Mouse (Mus musculus) megakaryocyte, embryonic 14.5 days (primary cell): ENCODE results near the gene Tab1.

Experiments used
- FLI1 ChIP-seq: IDR thresholded peaks from 2 replicates; pipeline ENCODE4 v1.6.1; 2012; ENCODE audit warnings: low read length, inconsistent platforms, mixed read lengths
- GATA1 ChIP-seq: IDR thresholded peaks from 3 replicates; pipeline ENCODE4 v1.6.1; 2012; ENCODE audit warnings: mixed read lengths, low read length, inconsistent platforms, borderline replicate concordance

DNA sequence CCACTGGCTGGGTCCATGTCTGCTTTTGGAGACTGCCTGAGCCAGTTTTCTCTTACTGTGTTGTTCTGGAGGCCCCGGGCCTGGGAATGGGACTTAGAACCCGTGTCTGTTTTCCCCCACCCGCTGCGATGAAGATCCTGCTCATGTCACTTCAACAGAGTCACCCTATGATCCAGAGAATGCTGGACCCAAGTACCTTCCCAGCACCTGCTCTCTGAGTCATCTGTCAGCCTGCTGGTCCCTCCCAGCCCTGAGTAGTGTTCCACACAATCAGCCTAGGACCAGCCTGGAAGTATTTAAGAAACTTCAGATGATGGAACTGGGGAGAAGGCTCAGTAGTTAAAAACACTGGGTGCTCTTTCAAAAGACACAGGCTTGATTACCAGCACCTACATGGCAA lies 30.8 kb downstream of the Tab1 start:
- TF ChIP-seq GATA1 (no peak), FLI1 (no peak)
